Comparison of ENCODE assay signal across 22 mouse cellular contexts in genomic region chr11:78167257-78167959, GRCm38 (mm10). TPM values are rescaled to one million over a fixed set of nuclear protein-coding genes. Genes with fewer than 3 reads are reported as not detected.
DNase-seq lines count a peak whose midpoint lies in the region; ATAC-seq and TF ChIP-seq lines count a peak whose summit lies in the region.
"Had no signal": no experiment of that assay in that cellular context is flagged by ENCODE, and none has a peak within 500 bp of the region (broad histone marks: within the 10 kb centered on the region; RNA-seq: fewer than 3 reads in every experiment).

No protein-coding gene starts in this region.

- DNase-seq in heart, adult 11 months: peak; percentile 88
- no peak for DNase-seq in heart, postnatal 36 days
- no peak for DNase-seq in limb, embryonic 10.5 days (ENCODE audit: low spot score)
- no peak for DNase-seq in cerebellum, adult 8-10 months
- no peak for DNase-seq in MN1 (ENCODE audit: low spot score)
- DNase-seq: adrenal gland, postnatal 36 days; cerebellum, postnatal 10 days; gastrocnemius, postnatal 25 days; heart, postnatal 14 days; kidney, adult 9 months; left cerebral cortex, postnatal 4 days; lung, embryonic 14.5 days; midbrain, embryonic 14.5 days; retina, postnatal 1 day had no signal

- H3K4me3 ChIP-seq in ES-Bruce4 (ENCODE audit: low read depth, low read length): no peak overlapping the region
- H3K4me3 ChIP-seq in limb, embryonic 10.5 days: no peak overlapping the region
- no peak overlapping the region for H3K4me3 ChIP-seq in small intestine, adult 2 months (ENCODE audit: low read depth, low read length)
- no peak overlapping the region for H3K4me3 ChIP-seq in hindbrain, embryonic 16.5 days (ENCODE audit: low read length)
- H3K4me3 ChIP-seq: embryonic facial prominence, embryonic 15.5 days had no signal

- no peaks in the 10 kb centered on the region for H3K9me3 ChIP-seq in ES-Bruce4 (replicated peaks; ENCODE audit: control insufficient read depth, insufficient read depth, low read length, poor library complexity, severe bottlenecking)
- no peaks in the 10 kb centered on the region for H3K9me3 ChIP-seq in limb, embryonic 10.5 days (replicated peaks)
- H3K9me3 ChIP-seq in hindbrain, embryonic 16.5 days (ENCODE audit: control insufficient read depth, low read length): no peaks in the 10 kb centered on the region
- H3K9me3 ChIP-seq: embryonic facial prominence, embryonic 15.5 days; heart, embryonic 10.5 days had no signal

- no peaks in the 10 kb centered on the region for H3K36me3 ChIP-seq in ES-Bruce4 (ENCODE audit: control insufficient read depth, insufficient read depth, low read length, poor library complexity, severe bottlenecking)
- H3K36me3 ChIP-seq in limb, embryonic 10.5 days: peaks cover 50% of the 10 kb centered on the region
- no peaks in the 10 kb centered on the region for H3K36me3 ChIP-seq in small intestine, adult 2 months (ENCODE audit: control insufficient read depth, insufficient read depth, low read length)
- no peaks in the 10 kb centered on the region for H3K36me3 ChIP-seq in hindbrain, embryonic 16.5 days (ENCODE audit: control insufficient read depth, insufficient read depth, low read length)

- TF ChIP-seq EP300 in ES-Bruce4 (IDR thresholded peaks at IDR 0.05; ENCODE audit: insufficient read depth, low read depth, low read length): no peak

- no peaks in the 10 kb centered on the region for H3K27me3 ChIP-seq in ES-Bruce4 (ENCODE audit: control insufficient read depth, insufficient read depth, low read length, poor library complexity, severe bottlenecking)
- H3K27me3 ChIP-seq in limb, embryonic 10.5 days (ENCODE audit: low read depth, poor library complexity, severe bottlenecking): 0 out of 2 replicates have a peak, but pooled peaks cover 4% of the 10 kb centered on the region
- no peaks in the 10 kb centered on the region for H3K27me3 ChIP-seq in small intestine, adult 2 months (ENCODE audit: control insufficient read depth, insufficient read depth, low read length)
- no peaks in the 10 kb centered on the region for H3K27me3 ChIP-seq in hindbrain, embryonic 16.5 days (replicated peaks; ENCODE audit: control insufficient read depth, insufficient read depth, low read length)
- H3K27me3 ChIP-seq: embryonic facial prominence, embryonic 15.5 days; Patski had no signal

- peak overlapping the region; percentile 96 for H3K27ac ChIP-seq in ES-Bruce4 (ENCODE audit: insufficient read depth, low read length)
- H3K27ac ChIP-seq in limb, embryonic 10.5 days: 0 out of 2 replicates have a peak overlapping the region, but pooled peaks have one; percentile 7
- 0 out of 2 replicates have a peak overlapping the region, but pooled peaks have one; percentile 97 for H3K27ac ChIP-seq in small intestine, adult 2 months (ENCODE audit: insufficient read depth, low read depth, low read length)
- H3K27ac ChIP-seq in hindbrain, embryonic 16.5 days (ENCODE audit: low read depth, low read length): no peak overlapping the region
- H3K27ac ChIP-seq: embryonic facial prominence, embryonic 15.5 days; heart, embryonic 10.5 days; macrophage had no signal

- H3K9ac ChIP-seq in ES-Bruce4 (ENCODE audit: low read depth, poor library complexity, severe bottlenecking): peak overlapping the region; percentile 96
- no peak overlapping the region; the same call in 1 of the 2 replicates for H3K9ac ChIP-seq in hindbrain, embryonic 16.5 days (ENCODE audit: low read depth, low read length)
- H3K9ac ChIP-seq: embryonic facial prominence, embryonic 15.5 days; lung, embryonic 14.5 days had no signal

- peaks cover 11% of the 10 kb centered on the region for H3K4me1 ChIP-seq in ES-Bruce4 (ENCODE audit: control insufficient read depth, insufficient read depth, low read length)
- H3K4me1 ChIP-seq in limb, embryonic 10.5 days: peaks cover 36% of the 10 kb centered on the region
- peaks cover 48% of the 10 kb centered on the region for H3K4me1 ChIP-seq in small intestine, adult 2 months (ENCODE audit: control insufficient read depth, insufficient read depth, insufficient read length, low read length)
- peaks cover 20% of the 10 kb centered on the region for H3K4me1 ChIP-seq in hindbrain, embryonic 16.5 days (ENCODE audit: control insufficient read depth, insufficient read depth, low read depth, low read length)

- no peak for ATAC-seq in hindbrain, embryonic 16.5 days
- ATAC-seq: forebrain, embryonic 14.5 days; Patski had no signal

- WGBS in limb, embryonic 10.5 days: 89% methylated on average over 14 of the region's 14 CpGs
- WGBS in small intestine, adult 2 months: 81% methylated on average over 14 of the region's 14 CpGs
- 92% methylated on average over 14 of the region's 14 CpGs for WGBS in hindbrain, embryonic 16.5 days

- no peak for TF ChIP-seq POLR2A in ES-Bruce4 (IDR thresholded peaks at IDR 0.05; ENCODE audit: insufficient read depth, low read length)
- TF ChIP-seq POLR2A in small intestine, adult 2 months (IDR thresholded peaks at IDR 0.05; ENCODE audit: low read depth, low read length): no peak

- TF ChIP-seq CTCF in ES-Bruce4 (IDR thresholded peaks at IDR 0.05; ENCODE audit: low read depth, low read length): no peak
- TF ChIP-seq CTCF in small intestine, adult 2 months (IDR thresholded peaks at IDR 0.05; ENCODE audit: extremely low read depth, insufficient read length, insufficient replicate concordance, low read depth, low read length): no peak

- intact Hi-C loops in heart, postnatal 36 days (cut with DNase I): no loop called here

- H3K4me2 ChIP-seq in hindbrain, embryonic 16.5 days (ENCODE audit: low read length): no peak overlapping the region
- H3K4me2 ChIP-seq: embryonic facial prominence, embryonic 15.5 days; lung, embryonic 14.5 days had no signal

RNA-seq across cellular contexts. Expression of gene Traf4, which starts 2.0 kb away (rescaled TPM):
- 1 to 10 TPM; 6.1 to 7.0 TPM for total RNA-seq in heart, postnatal 36 days (2021)
- polyA plus RNA-seq in ES-Bruce4 (2011; ENCODE audit: insufficient read depth, insufficient read length, low read depth, missing spikeins): 87.4 and 99.3 TPM in 2 replicates
- 178 and 181 TPM in 2 replicates for polyA plus RNA-seq in limb, embryonic 10.5 days (2016; fragmentation: Nextera tagmentation; extraction: Ambion mirVana)
- polyA plus RNA-seq in small intestine, adult 2 months (2012; rRNA removed): 50.3 and 99.5 TPM in 2 replicates
- 80.1 and 97.4 TPM in 2 replicates for polyA plus RNA-seq in hindbrain, embryonic 16.5 days (2015; fragmentation: Nextera tagmentation; extraction: Ambion mirVana)

RNA-seq across cellular contexts. Expression of gene Nek8, which starts 9.1 kb away (rescaled TPM):
- total RNA-seq in heart, postnatal 36 days (2021): 1 to 10 TPM; 2.2 to 3.4 TPM
- polyA plus RNA-seq in ES-Bruce4 (2011; ENCODE audit: insufficient read depth, insufficient read length, low read depth, missing spikeins): 18.1 and 20.0 TPM in 2 replicates
- 17.3 and 19.9 TPM in 2 replicates for polyA plus RNA-seq in limb, embryonic 10.5 days (2016; fragmentation: Nextera tagmentation; extraction: Ambion mirVana)
- 5.0 and 6.6 TPM in 2 replicates for polyA plus RNA-seq in small intestine, adult 2 months (2012; rRNA removed)
- polyA plus RNA-seq in hindbrain, embryonic 16.5 days (2015; fragmentation: Nextera tagmentation; extraction: Ambion mirVana): 7.1 and 7.7 TPM in 2 replicates

RNA-seq across cellular contexts. Expression of gene Tlcd1, which starts 9.1 kb away (rescaled TPM):
- total RNA-seq in heart, postnatal 36 days (2021): 1 to 10 TPM; 6.1 to 7.5 TPM
- polyA plus RNA-seq in ES-Bruce4 (2011; ENCODE audit: insufficient read depth, insufficient read length, low read depth, missing spikeins): 12.2 and 13.2 TPM in 2 replicates
- 10.0 and 13.1 TPM in 2 replicates for polyA plus RNA-seq in limb, embryonic 10.5 days (2016; fragmentation: Nextera tagmentation; extraction: Ambion mirVana)
- polyA plus RNA-seq in small intestine, adult 2 months (2012; rRNA removed): 15.0 and 15.3 TPM in 2 replicates
- 19.7 and 20.1 TPM in 2 replicates for polyA plus RNA-seq in hindbrain, embryonic 16.5 days (2015; fragmentation: Nextera tagmentation; extraction: Ambion mirVana)

RNA-seq across cellular contexts. Expression of gene Rpl23a, which starts 16.0 kb away (rescaled TPM):
- total RNA-seq in heart, postnatal 36 days (2021): 100 to 1,000 TPM; 805 to 853 TPM
- polyA plus RNA-seq in ES-Bruce4 (2011; ENCODE audit: insufficient read depth, insufficient read length, low read depth, missing spikeins): 2,740 and 2,914 TPM in 2 replicates
- polyA plus RNA-seq in limb, embryonic 10.5 days (2016; fragmentation: Nextera tagmentation; extraction: Ambion mirVana): 1,157 and 1,293 TPM in 2 replicates
- polyA plus RNA-seq in small intestine, adult 2 months (2012; rRNA removed): 31.9 and 66.4 TPM in 2 replicates
- 662 and 677 TPM in 2 replicates for polyA plus RNA-seq in hindbrain, embryonic 16.5 days (2015; fragmentation: Nextera tagmentation; extraction: Ambion mirVana)

RNA-seq across cellular contexts. Expression of gene Rab34, which starts 20.8 kb away (rescaled TPM):
- total RNA-seq in heart, postnatal 36 days (2021): 10 to 100 TPM in 1 of 2 experiments, 1 to 10 TPM in 1; 10.0 to 13.2 TPM
- 33.1 and 36.1 TPM in 2 replicates for polyA plus RNA-seq in ES-Bruce4 (2011; ENCODE audit: insufficient read depth, insufficient read length, low read depth, missing spikeins)
- 139 and 141 TPM in 2 replicates for polyA plus RNA-seq in limb, embryonic 10.5 days (2016; fragmentation: Nextera tagmentation; extraction: Ambion mirVana)
- polyA plus RNA-seq in small intestine, adult 2 months (2012; rRNA removed): 12.2 and 13.0 TPM in 2 replicates
- polyA plus RNA-seq in hindbrain, embryonic 16.5 days (2015; fragmentation: Nextera tagmentation; extraction: Ambion mirVana): 57.3 and 60.3 TPM in 2 replicates
